Mouse (Mus musculus): ENCODE measurements around the gene Ryr2.
"Not testable (repeated sequence)": the region's sequence is repeated elsewhere in the genome, so short reads cannot be mapped to it uniquely, and the experiment has no call there.

Ryr2 gene

DNA sequence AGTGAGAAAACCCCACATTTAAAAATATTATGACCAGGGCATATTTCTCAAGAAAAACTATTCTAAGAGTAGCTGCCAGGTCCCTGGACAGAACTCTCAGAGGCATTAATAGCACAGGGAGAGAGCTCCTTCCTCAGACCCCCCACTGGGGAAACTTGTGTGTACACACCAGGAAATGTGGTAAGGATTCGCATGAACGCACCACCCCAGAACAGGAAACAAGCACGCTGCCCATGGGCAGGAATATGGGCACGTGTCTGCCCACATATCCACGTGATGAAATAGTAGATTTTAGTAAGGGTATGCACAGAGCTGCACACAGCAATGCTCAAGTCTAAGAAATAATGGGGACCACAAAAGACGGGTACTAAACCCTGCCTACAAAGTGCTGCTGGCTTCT lies 72.8 kb downstream of the Ryr2 start:
- no peak for DNase-seq

DNA sequence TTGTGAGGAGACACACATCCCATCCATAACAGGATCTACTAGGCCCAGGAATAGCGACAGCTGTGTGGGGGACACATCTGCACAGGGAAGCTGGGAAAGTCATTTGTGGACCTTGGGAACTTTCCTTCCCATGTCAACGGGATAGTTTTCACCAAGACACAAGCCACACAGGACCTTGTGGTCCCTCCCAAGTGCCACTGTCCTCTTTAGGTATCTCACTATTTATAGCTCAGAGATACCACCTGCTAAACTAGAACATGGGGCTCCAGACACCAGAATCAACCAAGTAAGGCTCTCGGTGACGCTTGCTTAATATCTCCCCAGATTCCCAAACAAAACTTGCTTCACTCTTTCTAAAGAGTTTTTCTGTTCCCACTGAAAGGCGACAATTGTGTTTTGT lies 73.5 kb downstream of the Ryr2 start:
- no peak for DNase-seq

DNA sequence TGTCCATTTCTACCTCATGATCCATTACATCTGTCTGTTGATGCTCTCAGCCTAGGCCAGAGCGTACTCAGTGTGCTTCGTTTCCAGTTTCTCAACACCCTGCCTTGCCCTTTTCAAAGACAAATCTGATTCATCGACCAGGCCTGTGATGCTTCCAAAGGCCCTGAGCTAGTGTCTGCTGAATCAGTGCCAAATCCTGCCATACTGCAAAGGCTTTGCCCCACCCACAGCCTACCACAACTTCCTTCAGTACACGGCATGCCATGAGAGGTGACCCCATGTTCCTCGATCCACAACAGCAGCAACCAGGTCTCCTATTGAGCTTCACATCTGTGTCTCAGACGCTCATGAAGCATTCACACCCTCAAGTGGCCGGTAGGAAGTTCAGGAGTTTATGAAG lies 76.9 kb downstream of the Ryr2 start:
- no peak for DNase-seq

- no peak for DNase-seq
These were observed 77.4 kb downstream of the Ryr2 start for GRCm38 (mm10) chr13:12029326-12029725.

- no peak for DNase-seq
These were observed 88.7 kb downstream of the Ryr2 start for GRCm38 (mm10) chr13:12018046-12018445.

DNA sequence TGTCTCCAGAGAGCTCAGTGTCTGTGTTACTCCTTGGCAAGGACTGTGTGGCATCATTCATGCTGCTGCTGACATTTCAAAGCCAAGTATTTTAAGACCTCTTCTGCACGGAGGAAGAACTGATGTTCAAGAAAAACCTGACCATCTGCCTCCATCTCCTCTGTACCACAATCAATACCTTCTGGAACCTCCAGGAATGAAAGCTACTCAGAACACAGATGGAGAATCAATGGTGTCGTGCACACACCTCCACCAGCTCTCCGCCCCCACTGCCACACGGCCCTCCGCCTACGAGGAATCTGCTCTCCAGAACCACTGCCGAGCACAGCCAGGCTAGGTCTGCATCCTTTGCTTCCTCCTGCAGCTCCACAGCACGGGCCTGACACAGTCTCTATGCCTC lies 92.8 kb downstream of the Ryr2 start:
- DNase-seq = no peak

DNA sequence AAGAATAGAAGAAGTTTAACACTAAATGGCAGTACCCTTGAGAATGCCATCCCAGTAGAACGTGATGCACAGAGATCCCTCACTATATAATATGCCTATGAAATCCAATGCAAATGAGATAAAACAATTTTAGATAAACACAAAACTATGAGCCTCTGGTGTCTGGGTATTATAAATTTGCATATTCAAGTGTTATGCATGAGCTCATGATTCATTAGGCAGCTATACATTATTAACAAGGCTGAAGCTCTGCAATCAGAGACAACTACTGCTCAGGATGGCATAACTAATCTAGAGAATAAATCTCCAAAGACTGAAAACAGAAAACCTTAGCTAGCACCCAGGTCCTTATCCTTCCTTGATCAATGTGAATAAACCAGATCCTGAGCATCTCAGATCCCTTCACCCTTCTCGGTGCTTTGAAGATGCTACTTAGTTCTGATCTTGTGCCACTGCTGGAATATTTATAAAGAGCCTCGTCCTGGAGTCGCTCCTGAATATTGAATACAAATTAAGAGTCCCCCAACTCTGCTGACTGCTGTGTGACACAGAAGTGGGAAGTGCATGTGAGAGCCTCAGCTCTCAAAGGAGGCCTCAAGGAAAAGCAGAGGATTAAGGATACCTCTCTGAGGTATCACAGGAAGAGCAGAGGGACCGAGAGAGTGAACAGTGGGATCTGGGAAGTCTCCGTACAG lies 97.6 kb downstream of the Ryr2 start:
- DNase-seq = no peak

DNA sequence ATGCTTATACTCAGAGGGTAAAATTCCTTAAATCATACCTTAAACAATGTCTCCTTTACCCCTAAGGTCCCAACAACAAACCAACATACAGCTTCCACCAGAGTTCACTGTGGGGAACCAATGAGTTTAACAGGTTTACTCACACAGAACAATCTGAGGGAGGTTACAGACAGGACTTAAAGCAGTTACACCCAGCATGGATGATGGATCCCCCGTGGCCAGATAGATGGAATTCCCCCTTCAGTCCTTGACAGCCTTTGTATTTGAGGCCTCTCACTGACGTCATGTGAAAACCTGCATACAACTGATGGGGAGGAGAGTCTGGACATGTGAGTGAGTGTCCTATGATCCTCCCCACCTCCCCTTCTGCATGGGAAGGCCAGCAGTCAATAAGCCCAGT lies 99.2 kb downstream of the Ryr2 start:
- DNase-seq = no peak

DNA sequence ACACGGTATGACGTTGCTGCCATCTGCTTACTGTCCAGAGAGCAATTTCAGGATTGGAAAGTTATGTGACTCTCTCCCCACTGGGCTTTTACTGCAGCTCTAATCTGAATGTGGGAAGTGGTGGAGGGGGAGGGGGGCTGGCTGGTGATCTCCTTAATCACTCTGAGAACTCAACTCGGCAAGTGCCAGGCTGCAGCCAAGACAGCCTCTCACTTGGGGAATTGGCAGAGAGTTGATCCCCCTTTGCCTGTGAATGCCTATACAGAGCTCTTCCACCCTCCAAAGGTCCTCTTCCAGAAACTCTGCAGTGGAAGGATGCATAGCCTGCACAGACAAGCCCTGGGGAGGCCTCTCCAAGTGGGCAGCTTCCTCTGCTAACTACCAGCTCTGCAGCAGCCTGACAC lies 104.9 kb downstream of the Ryr2 start:
- no peak for DNase-seq

- DNase-seq = no peak
These were observed 106.9 kb downstream of the Ryr2 start for GRCm38 (mm10) chr13:11999851-12000250.

DNA sequence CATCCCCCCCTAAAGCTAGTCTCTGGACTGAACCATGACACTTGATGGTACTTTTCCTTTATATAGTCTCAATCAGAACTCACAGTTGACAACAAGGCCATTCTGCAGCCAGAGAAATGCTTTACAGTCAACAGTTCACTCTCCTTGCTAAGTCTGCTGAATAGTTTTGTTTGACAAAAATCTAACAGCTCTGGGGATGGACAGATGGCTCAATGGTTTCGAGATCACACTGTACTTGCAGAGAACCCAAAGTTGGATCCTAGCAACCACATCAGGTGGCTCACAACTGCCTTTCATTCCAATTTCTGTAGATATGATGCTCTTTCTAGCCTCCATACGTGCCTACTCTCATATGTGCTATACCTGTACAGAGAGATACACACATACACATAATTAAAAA lies 109.4 kb downstream of the Ryr2 start:
- no peak for DNase-seq

- DNase-seq = no peak
These were observed 119.2 kb downstream of the Ryr2 start for GRCm38 (mm10) chr13:11987556-11987955.

- DNase-seq = no peak
These were observed 121.7 kb downstream of the Ryr2 start for GRCm38 (mm10) chr13:11985056-11985455.

DNA sequence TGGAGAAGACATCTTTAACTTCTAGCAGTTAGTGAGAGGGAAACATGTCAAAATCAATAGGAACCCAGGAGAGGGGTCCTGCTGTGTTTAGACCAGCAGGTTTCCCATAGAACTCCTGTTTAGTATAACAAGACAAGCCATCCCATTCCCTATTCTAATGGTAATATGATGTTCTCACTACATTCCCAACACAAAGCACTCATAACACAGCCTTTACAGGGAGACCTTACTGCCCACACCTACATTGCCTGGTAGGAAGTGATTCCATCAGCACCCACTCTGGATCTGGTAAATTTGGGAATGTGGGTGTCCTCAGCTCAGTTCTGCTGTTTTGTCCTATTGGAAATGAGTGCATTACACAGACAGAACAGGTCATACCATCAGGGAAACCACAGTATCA lies 127.7 kb downstream of the Ryr2 start:
- no peak for DNase-seq

- no peak for DNase-seq
These were observed 128.4 kb downstream of the Ryr2 start for GRCm38 (mm10) chr13:11978359-11978758.

GRCm38 (mm10) chr13:11977606-11978005 lies 129.1 kb downstream of the Ryr2 start:
- no peak for DNase-seq

GRCm38 (mm10) chr13:11964391-11964790 lies 142.4 kb downstream of the Ryr2 start:
- DNase-seq = no peak

DNA sequence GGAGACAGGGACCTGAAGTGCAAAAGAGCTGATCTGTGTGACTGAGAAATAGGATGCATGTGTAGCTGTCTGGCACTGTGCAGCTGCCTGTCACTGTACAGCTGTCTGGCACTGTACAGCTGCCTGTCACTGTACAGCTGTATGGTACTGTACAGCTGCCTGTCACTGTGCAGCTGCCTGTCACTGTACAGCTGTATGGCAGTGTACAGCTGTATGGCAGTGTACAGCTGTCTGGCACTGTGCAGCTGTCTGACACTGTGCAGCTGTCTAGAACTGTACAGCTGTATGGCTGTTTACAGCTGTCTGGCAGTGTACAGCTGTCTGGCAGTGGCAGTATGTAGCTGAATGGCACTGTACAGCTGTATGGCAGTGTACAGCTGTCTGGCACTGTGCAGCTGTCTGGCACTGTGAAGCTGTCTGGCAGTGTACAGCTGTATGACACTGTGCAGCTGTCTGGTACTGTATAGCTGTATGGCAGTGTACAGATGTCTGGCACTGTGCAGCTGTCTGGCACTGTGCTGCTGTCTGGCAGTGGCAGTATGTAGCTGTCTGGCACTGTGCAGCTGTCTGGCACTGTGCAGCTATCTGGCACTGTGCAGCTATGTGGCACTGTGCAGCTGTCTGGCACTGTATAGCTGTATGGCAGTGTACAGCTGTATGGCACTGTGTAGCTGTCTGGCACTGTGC lies 147.1 kb downstream of the Ryr2 start:
- DNase-seq = no peak

- no peak for DNase-seq
These were observed 147.9 kb downstream of the Ryr2 start for GRCm38 (mm10) chr13:11958854-11959253.

- no peak for DNase-seq
These were observed 148.5 kb downstream of the Ryr2 start for GRCm38 (mm10) chr13:11958271-11958670.

DNA sequence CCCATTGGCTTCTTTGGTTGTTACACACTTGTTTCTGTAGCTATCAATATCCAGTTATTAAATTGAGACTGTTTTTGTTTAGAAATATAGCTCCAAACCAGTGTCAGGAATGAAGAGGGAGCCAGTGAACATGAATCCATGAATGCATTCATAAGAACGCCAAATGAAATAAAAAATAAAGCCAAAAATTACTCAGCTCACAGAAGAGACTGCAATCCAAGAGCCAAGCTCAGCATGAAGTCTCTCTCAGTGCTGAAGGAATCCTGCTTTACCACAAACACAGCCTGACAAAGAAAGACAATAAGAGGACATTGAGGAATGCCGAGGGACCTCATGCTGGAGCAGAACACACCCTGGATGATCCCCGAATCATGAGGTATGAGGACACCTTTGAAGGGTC lies 154.8 kb downstream of the Ryr2 start:
- no peak for DNase-seq

- DNase-seq = no peak
These were observed 161.0 kb downstream of the Ryr2 start for GRCm38 (mm10) chr13:11945740-11946139.

- DNase-seq = no peak
These were observed 165.0 kb downstream of the Ryr2 start for GRCm38 (mm10) chr13:11941724-11942123.

- not testable (repeated sequence) for DNase-seq
These were observed 172.3 kb downstream of the Ryr2 start for GRCm38 (mm10) chr13:11934297-11935060.

Data from thymus, adult 18-20 months (tissue).